Mouse (Mus musculus) left cerebral cortex, adult 9 months (tissue): ENCODE measurements around the gene Sash1.
A peak's percentile ranks its signal among the peaks of the same experiment; 100 is the strongest.

ENCODE experiments used
- DNase-seq, 2 experiments: peaks; one replicate each; pipeline ENCODE4 v3.0.0; 2022; ENCODE audit warnings: low spot score in 2 of 2

Gene Sash1

DNA sequence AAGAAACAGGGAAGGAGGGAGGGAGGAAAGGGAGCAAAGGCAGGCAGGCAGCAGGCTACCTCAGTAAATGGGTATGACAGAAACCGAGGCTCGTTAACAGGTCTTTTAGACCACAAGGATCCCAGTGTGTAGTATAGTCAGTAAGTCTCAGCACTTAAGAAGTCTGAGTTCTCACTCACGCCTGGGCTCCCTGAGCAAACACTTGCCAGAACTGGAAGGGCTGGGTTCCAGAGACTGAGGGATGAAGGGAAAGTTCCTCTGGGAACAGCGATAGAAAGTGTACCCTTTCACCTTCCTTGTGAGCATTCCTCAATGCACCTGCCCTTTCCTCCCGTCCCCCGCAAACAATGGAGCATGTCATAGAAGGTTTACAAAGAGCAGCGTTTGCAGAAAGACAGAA lies 16.5 kb upstream of the Sash1 start:
- DNase-seq: no peak

DNA sequence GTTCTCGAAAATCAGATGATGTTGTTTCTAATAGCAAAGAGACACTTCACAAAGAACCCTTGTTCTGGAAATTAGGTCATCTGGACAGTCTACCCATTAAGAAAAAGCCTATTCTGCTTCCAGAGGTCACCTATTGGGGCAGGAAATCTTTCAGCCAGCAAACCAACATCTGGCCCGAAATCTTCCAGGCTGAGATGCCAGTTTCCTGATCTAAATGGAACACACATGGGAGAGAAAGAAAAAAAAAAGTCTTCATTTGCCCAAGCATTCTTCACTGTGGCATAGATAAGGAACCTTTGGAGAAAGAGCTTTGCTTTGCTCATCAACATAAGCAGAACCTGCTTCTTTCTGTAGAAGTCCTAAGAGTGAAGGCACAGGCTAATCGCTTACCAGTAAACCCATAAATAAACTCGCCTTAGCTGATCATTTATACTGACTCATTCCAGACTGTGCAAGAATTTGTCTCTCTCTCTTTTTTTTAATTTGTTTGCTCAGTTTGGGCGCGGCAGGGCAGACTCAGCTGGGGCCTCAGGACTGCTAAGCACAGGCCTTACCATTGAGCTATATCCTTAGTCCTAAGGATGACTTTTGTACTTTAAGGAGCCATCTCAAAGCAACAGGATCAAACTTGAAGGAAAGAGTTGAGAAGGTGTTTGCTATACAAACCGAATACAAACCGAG lies 13.1 kb upstream of the Sash1 start:
- no peak for DNase-seq

DNA sequence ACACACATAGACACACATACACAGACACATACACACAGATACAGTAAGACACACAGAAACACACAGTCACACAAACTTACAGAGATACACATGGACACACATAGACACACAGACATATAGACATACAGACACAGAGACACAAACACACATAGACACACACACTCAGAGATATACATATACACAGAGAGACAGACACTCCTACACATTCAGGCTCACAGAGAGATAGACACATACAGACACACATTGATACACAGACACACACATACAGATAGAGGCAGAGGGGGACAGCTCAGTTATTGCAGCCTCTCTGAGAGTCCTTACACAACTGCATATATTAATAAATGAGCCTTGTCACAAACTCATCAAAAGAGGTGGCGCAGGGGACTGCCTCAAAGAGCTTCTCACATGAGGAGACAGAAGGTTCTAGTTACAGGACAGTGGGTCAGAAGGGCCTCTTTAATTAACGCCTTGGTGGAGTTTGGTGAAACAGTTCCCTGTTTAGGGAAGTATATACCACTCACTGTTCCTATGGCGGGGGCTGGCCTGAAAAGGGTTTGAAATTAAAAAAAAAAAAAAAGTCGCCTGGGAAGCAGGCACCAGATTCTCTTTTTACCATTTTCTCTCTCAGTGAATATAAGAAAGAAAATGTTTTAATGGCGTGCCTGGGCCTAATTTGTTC lies 12.4 kb upstream of the Sash1 start:
- DNase-seq: no peak

DNA sequence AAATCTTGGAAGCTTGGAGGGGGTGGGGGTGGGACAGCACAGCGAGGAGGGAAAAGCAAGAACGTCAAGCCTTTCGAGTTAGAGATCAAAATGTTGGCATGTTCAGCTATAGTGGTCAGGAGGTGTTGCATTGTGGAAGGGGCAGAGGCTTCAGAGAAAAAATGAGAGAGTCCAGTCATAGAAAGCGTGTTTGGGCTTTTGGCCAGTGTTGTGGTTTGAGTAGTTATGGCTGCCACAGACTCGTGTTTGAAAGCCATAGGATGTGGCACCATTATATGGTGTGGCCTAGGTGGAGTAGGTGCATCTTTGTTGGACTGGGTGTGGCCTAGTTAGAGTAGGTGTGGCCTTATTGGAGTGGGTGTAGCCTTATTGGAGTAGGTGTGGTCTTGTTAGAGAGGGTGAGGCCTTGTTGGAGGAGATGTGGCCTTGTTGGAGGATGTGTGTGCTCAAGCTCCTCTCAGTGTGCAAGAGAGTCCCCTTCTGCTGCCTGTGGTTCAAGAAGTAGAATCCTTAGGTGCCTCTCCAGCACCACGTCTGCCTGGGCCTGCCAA lies 9.2 kb upstream of the Sash1 start:
- DNase-seq: no peak

DNA sequence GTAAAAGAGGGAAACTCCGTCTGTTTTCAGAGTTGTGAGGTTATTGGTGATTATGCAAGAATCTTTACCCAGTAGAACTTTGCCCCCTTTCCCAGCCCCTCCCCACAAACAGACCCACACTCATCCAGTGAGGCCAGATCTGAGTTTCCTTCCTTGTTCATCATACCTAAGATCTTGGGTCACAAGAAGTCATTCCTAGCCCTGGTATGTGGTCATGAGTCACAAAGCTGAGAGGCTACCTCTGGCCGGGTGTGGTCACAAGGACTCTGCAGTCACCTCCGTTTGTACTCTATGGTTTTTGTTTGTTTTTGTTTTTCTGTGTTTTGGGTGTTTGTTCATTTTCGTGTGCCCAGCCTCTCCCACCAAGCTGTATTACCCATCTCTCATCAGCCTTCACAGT lies 4.6 kb upstream of the Sash1 start:
- no peak for DNase-seq

DNA sequence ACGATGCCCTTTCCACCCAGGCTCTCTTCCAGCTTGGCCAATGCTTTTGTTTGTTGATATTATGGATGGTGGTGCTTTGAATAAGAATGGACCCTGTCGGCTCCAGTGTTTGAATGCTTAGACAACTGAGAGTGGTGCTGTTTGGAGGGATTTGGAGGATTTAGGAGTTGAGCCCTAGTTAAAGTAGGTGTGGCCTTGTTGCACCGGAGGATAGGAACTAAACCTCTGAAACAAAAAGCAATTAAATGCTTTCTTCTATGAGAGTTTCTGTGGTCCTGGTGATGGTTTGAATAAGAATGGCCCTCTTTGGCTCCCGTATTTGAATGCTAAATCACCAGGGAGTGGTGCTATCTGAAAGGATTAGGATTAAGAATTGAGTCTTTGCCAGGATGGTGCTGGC lies 3.5 kb upstream of the Sash1 start:
- DNase-seq: no peak

DNA sequence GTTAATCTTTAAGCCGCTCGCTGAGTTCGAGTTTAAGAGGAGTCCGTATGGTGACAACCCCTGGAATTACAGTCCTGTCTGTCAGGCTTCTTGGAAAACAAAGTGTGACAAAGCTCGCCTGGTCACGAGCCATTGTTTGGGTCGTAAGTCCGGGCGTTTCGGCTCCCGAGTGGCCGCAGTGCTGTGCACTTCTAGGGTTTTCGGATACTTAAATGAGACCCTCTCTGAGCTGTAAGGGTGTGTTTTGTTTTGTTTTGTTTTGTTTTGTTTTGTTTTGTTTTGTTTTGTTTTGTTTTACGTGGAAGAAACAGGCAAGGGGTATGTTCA lies 621 bp upstream of the Sash1 start:
- no peak for DNase-seq

DNA sequence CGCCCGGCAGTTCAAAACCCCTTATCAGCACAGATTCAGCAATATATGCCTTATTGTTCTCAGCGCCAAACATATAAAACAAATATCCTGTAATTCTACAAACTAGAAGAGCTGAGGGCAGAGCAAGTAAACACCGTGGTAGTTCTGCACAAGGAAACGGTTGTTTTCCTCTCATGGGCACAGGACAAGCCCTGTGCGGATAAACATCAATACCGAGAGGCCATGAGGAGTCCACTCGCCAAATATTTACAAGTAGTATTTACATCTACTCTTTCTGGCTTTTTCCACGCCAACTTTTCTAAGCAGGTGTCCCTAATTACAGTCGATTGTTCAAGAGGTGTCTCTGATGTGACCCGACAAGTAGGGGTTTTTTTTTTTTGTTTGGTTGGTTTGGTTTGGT lies 669 bp downstream of the Sash1 start:
- DNase-seq: no peak

DNA sequence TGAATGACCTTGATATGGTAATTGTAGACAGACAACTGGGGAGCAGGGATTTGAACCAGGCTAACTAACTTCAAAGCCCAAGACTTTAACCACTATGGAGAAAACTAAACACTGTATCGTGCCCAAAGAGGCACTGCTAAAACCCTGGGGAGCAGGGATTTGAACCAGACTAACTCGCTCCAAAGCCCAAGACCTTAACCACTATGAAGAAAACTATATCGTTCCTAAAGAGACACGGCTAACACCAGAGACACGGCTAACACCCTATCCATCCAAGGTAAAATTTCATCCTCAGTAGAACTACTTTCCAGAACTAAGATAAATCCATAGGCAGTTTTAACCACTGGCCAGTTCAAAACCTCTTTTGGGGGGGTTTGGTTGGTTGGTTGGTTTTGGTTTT lies 1.3 kb downstream of the Sash1 start:
- no peak for DNase-seq

DNA sequence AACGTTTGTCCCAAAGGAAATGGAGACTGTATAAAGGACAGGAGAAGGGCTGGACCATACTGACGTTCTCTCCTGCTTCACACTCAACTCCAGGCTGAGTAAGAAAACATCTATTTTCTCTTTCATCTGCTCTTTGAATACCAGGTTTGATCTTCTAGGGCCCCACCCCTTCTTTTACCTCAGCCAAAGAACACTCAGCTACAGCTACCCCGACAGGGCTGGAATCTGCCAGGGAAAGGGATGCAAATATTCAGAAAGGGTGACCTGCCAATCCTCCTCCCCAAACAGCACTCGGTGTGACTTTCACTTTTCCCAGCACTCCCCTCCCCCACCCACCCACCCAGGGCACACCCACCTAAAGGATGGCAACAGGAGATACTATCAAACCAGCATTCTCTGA lies 2.2 kb downstream of the Sash1 start:
- no peak for DNase-seq

DNA sequence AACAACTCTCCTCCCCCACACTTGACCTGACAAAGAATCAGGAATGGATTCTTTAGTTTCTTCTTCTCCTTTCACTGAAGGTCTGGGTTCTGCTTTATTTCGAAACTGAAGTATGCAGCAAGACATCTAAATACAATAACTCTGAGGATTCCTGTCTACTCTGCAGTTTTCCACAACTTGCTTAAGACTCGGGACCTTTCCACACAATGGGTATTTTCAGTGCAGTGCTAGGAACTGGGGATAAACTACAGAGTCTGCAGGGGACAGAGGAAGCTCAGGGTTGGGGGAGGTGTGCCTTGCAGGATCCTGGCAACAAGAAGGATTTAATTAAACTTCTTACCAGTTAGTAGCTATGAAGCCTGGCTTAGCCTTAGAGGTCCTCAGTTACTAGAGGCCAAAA lies 4.1 kb downstream of the Sash1 start:
- no peak for DNase-seq

DNA sequence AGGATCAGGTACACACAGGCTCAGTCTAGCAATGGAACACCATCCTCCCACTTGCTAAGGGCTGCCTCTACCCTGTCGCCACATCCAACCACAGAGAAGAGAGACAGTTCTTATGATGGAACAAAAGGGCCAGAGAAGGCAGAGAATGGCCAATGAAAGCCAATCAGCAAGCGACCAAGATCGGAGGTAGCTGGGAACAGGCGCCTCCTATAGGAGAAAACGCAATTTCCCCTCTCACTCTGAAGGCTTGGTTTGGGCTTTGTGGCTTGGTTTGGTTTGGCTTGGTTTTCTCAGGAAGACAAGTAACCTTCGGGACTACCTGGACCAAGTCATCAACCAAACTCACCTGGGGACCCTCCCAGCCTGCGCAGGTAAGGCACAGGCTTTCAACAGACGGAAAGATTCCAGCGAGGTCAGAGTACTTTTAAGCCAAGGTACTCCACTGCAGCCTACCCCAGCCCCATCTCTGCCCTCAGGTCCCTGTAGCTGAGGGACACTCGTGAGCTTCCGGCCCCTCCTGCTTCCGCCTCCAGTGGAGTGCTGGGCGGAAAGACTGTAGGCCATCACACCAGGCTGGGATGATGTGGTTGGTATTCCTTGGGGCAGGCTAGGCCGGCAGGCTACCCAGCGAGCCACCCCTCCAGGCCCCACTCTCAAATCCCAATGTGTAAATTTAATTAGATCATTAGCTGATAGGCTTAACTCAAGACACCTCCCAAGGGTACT lies 4.8 kb downstream of the Sash1 start:
- DNase-seq: no peak

DNA sequence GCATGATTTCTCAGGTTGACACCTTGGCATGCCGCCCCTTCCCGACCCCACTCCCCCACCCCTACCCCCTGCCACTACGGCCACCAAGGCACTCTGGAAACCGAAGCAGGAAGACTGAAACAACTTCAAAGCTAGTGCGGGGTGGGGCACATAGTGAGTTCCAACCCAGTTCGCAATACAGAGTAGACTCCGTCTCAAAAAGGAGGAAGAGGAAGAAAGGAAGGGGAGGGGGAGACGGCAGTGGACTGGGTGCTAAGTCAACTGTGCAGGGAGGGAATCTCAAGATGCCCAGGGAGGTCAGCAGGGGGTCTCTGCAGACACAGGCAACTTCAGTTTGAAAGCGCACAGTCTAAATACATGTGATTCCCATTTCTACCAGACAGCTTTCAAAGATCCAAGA lies 7.0 kb downstream of the Sash1 start:
- no peak for DNase-seq

DNA sequence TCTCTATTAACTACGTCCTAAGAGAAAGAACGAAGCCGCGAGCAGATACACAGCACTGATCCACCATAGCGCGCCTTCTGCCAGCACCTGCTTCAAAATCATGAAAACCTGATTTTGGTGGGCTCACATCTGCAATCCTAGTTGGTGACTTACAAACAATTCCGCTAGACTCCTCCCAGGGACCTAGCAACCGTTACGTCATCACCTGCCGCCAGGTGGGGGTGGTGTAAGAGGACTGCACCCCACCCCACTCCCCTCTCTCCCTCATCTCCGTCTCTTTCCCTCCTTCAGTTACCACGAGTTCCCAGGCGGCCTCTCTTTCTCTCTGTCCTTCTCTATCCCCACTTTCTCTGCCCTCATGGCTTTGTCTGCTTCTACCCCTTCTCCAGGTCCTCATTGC lies 7.5 kb downstream of the Sash1 start:
- DNase-seq: no peak

DNA sequence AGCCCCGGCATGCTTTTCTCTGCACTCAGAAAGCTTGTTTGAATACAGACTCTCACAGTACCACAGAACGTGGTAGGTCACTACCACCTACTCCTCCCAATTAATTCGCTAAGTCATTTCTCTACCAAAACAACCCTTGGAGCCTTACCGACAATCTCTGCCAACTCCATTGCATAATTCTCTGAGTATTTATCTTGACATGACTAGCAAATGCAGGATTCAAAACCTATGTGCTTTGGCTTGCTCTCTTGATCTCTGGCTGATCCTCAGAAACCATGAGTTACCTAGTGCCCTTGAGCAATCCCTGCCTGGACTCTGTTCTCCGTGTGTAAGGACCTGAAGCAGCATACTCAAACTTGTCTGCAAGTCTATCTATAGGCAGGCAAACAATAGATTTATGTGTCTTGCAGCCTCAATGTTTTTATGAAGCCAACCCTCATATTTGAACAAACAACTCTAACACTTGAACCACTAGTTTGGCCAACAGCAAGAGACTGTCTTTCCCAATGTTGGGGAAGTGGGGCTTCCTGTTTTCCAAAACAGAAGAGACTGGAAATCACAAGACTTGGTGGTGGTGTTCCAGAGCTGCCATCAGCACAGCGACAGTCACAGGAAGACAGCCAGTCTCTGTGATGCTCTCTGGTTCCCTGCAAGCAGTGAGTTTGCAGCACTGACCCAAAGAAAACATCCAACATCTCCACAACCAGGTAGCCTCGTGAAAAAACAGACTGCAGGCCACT lies 12.1 kb downstream of the Sash1 start:
- peak in 1 of 2 experiments; percentile 44 for DNase-seq

DNA sequence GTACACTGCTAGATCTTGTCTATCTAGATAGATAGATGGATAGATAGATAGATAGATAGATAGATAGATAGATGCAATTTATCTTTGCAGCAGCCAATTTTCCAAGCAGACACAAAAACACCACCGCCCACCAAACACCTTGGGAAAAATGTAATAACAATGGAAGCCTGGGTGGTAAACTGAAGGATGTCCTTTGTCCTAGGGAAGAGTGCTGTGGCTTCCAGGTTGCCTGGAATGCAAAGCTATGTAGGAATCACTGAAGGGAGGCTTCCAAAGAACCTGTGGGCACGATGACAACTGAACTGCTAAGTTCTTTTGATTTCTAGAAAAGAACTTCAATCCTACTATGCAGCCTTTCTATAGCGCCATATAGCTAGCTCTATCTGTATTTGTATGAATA lies 13.1 kb downstream of the Sash1 start:
- no peak for DNase-seq

DNA sequence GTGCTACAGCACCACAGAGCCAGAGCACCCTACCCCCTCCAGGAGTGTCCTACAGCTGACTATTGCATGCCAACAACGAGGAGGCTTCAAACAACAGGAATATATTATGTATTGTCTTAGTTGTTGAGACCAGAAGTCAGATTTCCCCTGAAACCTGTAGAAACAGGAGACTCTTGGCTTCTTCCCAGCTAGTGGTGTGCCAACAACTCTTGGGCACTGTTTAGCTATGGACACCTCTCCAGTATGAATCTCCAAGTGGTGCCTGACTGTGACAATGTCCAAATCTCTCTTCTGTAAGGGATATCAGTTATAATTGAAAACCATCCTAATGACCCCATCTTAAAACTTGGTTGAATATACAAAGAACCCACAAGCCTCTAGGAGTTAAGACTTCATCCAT lies 13.9 kb downstream of the Sash1 start:
- no peak for DNase-seq

DNA sequence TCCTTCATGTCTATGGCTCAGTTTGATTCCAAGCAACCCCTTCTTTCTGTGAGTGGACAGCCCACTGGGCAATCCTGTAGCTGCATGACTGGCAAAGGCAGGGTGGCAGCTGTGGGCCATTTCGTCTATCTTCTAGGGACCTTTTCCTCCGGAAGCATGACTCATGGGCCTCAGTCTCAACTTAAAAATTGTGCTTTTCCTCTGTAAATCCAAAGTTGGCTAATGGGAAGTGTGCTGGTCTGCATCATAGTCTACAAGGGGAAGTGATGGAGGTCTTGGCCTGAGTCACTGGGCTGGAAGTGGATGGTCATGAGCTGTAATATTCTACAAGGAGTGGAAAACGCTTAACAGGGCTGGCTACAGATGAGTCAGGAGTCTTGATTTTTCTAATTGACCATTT lies 15.5 kb downstream of the Sash1 start:
- DNase-seq: no peak

DNA sequence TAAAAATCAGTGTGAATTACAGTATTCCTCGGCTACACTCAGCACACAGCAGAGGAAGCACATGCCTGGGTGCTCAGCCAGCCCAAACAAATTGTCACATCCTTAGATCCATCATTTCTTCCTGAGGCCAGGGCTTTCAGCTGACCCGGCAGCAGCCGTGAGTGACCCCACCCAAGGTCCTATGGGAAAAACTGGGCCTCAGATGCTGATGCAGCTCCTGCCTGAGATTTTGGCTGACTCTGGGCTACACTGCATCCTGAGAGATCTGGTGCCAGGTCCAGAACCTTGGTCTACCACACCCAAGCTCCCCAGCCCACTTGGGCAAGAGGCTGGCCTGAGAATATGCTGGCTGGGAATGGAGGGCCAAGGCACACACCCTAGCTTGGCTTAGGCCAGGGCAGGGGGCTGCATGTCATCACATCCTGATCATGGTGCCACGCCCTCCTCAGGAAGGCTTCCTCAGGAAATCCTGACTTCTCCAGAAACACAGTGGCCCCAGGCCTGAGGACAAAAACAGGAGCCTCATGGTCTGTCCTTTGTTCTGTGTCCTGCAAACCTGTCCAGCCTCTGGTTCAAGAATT lies 19.7 kb downstream of the Sash1 start:
- no peak for DNase-seq

DNA sequence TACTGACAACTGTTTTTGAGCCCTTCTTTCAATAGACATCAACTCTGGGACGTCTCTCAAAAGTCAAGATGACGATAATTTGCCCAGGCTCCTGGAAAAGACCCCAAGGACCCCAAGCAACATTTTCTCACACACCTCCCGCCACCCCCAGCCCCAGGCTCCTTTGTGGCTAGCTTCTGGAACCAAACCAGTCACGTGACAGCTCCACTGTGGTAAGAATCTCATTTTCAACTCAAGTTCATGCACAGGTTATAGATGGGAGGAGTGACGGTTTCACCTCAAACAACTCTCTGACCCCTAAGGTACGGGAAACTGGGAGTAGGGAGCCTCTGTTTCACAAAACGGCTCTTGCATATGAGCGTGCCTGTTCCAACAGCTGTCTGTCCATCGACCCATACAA lies 25.2 kb downstream of the Sash1 start:
- DNase-seq: no peak

DNA sequence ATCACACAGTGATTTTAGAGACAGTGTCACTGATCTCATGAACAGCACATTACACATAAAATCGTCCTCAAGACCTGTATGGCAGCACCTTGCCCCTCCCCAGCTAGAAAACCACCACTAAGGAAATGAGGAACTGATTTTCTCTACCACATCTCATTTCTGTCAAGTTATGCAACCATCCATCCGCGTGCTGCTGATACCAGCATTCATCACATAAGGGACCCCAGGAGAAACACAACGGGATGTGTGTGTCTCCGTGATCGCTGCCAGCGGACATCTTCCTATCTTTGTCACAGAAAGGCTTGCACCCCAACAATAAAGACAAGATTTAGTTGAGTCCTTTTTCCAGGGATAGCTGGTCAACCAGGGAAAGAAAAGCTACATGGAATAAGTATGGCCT lies 27.2 kb downstream of the Sash1 start:
- no peak for DNase-seq

DNA sequence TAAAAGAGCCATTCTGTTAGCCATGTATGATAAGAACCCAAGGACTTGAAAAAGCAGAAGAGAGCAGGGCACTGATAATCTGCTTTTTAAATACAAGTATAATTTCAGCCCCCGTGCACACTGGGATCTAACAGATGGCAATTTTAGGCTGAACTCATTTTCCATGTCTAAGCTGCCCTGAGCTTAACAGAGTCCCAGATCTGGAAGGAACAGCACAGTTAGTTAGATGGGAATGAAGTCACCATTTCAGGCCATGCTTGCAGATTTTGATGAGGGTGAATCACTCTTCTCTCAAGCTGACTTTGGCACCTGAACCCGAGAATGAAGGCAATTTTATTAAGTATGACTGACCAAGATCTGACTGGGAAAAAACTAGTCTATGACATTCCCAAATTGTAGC lies 28.9 kb downstream of the Sash1 start:
- DNase-seq: no peak
